Mouse (Mus musculus) heart, postnatal 0 days (tissue): ENCODE data around the gene Ager.

Experiments
- CTCF ChIP-seq: IDR thresholded peaks from 2 replicates; pipeline ENCODE4 v1.5.1; 2016; ENCODE audit warnings: antibody characterized with exemption, control low read depth, low read depth
- EP300 ChIP-seq: IDR thresholded peaks from 2 replicates; pipeline ENCODE4 v1.6.1; 2016; ENCODE audit warnings: antibody characterized with exemption, low read depth

GRCm38 (mm10) chr17:34646906-34647787, 49.5 kb downstream of the Ager start, which contains the start of gene Atf6b:
- no peak for TF ChIP-seq CTCF
- TF ChIP-seq EP300, result no peak
